Mouse (Mus musculus) spleen, adult 2 months (tissue): ENCODE measurements around the gene Tgfbr3. TPM values are rescaled to one million over a fixed set of nuclear protein-coding genes. Genes with fewer than 3 reads are reported as not detected.
A peak's percentile ranks its signal among the peaks of the same experiment; 100 is the strongest.

Experiments used
- DNase-seq, 2 experiments: peaks; one replicate each; pipeline versions ENCODE4 v3.0.0 to v3.0.0-alpha.2; 2012 to 2021; ENCODE audit warnings: low spot score in 2 of 2, low read depth in 1 of 2
- H3K27ac ChIP-seq: fragments of 200-500 bp; 2 replicates; pipeline ENCODE4 v1.5.1; 2012; ENCODE audit warnings: low read length, inconsistent platforms; ENCODE audit not compliant: insufficient read depth
- H3K27me3 ChIP-seq: fragments of 200-500 bp; 2 replicates; pipeline ENCODE4 v1.6.1; 2012; ENCODE audit warnings: mild to moderate bottlenecking, moderate library complexity, low read length, inconsistent platforms; ENCODE audit not compliant: control insufficient read depth, insufficient read depth
- H3K36me3 ChIP-seq: fragments of 200-500 bp; 2 replicates; pipeline ENCODE4 v1.6.1; 2012; ENCODE audit warnings: mild to moderate bottlenecking, low read length, inconsistent platforms; ENCODE audit not compliant: control insufficient read depth, insufficient read depth
- H3K4me1 ChIP-seq: fragments of 200-500 bp; 2 replicates; pipeline ENCODE4 v1.6.1; 2011; ENCODE audit warnings: inconsistent platforms; ENCODE audit not compliant: control insufficient read depth, insufficient read depth, insufficient read length
- H3K4me3 ChIP-seq: fragments of 200-500 bp; 2 replicates; pipeline ENCODE4 v1.5.1; 2011; ENCODE audit warnings: mild to moderate bottlenecking, inconsistent platforms; ENCODE audit not compliant: insufficient read depth, insufficient read length; ENCODE audit errors: extremely low read depth
- CTCF ChIP-seq: fragments of 200-500 bp; IDR thresholded peaks from 2 replicates; pipeline ENCODE4 v1.5.1; 2011; ENCODE audit warnings: mild to moderate bottlenecking, inconsistent platforms; ENCODE audit not compliant: insufficient read depth, insufficient read length, insufficient replicate concordance; ENCODE audit errors: extremely low read depth
- POLR2A ChIP-seq: fragments of 200-500 bp; IDR thresholded peaks from 2 replicates; pipeline ENCODE4 v1.6.1; 2011; ENCODE audit warnings: low read depth, low read length, inconsistent platforms
- WGBS: fragments of 180-500 bp; shearing (Covaris S2); methylation state at CpG from one replicate; pipeline ENCODE4 v1.1.7; 2018; 5-methylcytosine and 5-hydroxymethylcytosine counted together
- polyA plus RNA-seq: library from polyadenylated mRNA; depleted of rRNA; stranded (reverse); fragments of >200 nt; gene quantifications from 2 replicates; pipeline ENCODE4 v1.2.3, GENCODE M21; 2012

The Tgfbr3 gene
- polyA plus RNA-seq, 1 experiment: 20.5 TPM

DNA sequence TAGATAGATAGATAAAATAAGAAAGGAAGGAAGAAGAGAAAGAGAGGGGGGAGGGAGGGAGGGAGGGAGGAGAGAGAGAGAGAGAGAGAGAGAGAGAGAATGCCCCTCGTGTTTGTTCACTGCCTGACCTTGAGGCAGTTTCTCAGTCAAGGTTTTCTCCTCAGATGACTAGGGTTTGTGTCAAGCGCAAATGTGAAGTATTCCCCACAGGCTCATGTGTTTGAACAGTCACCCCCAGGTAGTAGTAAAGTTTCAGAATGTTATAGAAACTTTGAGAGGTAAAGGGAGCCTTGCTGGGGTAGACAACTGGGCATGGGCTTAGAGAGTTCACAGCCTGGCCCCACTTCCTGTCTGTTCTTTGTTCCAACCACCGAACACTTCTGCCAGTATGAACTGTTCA lies 103.2 kb downstream of the Tgfbr3 start:
- no peaks in the 10 kb centered on the region for H3K27me3 ChIP-seq
- no peak overlapping the region for H3K4me3 ChIP-seq
- TF ChIP-seq CTCF (no peak), POLR2A (no peak)
- H3K4me1 ChIP-seq: no peaks in the 10 kb centered on the region
- no peak for DNase-seq
- no peak overlapping the region for H3K27ac ChIP-seq
- 75% methylated on average over 3 of the region's 3 CpGs for WGBS
- H3K36me3 ChIP-seq: no peaks in the 10 kb centered on the region

DNA sequence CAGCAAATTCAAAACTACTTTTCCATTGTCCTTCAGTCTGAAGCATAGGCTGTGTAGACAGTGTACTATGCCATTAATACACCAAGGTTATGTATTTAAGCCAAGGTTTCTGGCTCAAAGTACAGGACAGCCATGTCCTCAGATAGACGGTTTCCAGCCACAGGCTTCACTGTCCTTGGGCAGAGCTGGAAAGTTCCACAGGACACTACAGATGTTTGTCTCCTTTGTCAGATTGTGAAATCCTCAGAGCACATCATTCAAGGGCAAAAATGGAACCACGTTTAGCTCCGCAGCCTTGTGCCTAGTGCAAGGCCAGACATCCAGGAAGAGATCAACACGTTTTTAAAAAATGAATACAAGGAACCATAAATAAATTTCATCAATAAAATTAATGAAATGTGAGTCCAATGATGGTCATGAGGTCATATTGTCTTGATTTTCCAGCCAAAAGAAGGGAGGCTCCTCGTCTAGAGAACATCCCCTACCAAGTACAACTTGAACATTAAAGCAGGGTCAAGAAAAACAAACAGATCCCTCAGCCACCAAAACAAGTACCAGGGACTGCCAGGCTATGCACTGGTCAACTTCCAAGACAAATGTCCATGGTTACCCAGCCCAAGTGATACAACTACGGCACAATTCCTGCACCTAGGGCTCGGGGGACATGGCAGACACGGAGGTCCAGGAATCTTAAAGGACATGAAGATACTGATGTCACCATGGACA lies 105.1 kb downstream of the Tgfbr3 start:
- 88% methylated on average over 8 of the region's 8 CpGs for WGBS
- DNase-seq: no peak

DNA sequence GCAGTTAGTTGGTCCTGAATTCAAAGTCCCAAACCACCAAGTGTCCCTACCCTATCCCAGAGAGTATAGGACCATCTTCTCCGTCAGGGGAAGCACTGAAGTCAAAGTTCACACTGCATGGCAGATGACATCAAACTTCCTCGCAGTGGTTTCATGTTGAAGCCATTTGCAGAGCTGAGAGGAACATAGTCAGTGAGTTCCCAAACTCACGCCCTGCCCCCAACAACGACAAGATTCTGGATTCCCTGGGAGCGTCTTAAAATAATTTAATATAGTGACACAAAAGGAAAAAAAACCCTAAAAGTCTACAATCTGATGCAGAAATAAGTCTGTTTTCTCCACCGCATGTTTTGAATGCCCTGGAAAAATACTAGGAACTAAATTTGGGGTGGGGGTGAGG lies 105.9 kb downstream of the Tgfbr3 start:
- TF ChIP-seq POLR2A: no peak
- TF ChIP-seq CTCF: no peak
- Histone ChIP-seq H3K4me3 (no peak overlapping the region), H3K4me1 (no peaks in the 10 kb centered on the region; the same call in 1 of the 2 replicates), H3K27me3 (no peaks in the 10 kb centered on the region), H3K36me3 (no peaks in the 10 kb centered on the region), H3K27ac (peak overlapping the region; percentile 49; the same call in 1 of the 2 replicates)
- no peak for DNase-seq
- 77% methylated on average over 6 of the region's 6 CpGs for WGBS

More for the DNA sequence above, 105.1 kb downstream of the Tgfbr3 start:
- H3K27me3 ChIP-seq: no peaks in the 10 kb centered on the region
- peak overlapping the region; percentile 58 for H3K27ac ChIP-seq
- H3K4me1 ChIP-seq: no peaks in the 10 kb centered on the region
- H3K4me3 ChIP-seq: no peak overlapping the region
- TF ChIP-seq POLR2A: no peak
- TF ChIP-seq CTCF: no peak
- H3K36me3 ChIP-seq: no peaks in the 10 kb centered on the region

DNA sequence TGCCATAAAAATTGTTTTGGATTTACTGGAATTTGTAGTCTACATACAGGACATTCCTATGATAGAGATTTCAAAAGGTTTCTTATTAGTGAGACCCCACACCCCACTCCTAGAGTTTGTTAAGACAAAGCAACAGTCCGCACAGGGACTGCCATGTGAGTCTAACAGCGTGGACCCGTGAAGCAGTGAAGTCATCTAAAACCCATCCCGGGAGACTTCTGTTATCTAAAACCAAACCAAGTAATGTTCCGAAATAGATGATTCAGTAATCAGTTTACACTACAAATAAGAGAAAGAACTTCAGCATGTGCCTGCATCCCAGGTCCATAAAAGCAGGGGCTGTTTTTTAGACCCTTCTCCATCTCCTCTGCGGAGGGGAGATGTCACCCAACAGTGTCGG lies 106.7 kb downstream of the Tgfbr3 start:
- H3K4me3 ChIP-seq: no peak overlapping the region
- TF ChIP-seq POLR2A (no peak), CTCF (no peak)
- no peak overlapping the region for H3K27ac ChIP-seq
- no peak for DNase-seq
- H3K36me3 ChIP-seq: no peaks in the 10 kb centered on the region
- H3K4me1 ChIP-seq: peaks cover 2% of the 10 kb centered on the region; the same call in 1 of the 2 replicates
- 96% methylated on average over 7 of the region's 7 CpGs for WGBS
- H3K27me3 ChIP-seq: no peaks in the 10 kb centered on the region

DNA sequence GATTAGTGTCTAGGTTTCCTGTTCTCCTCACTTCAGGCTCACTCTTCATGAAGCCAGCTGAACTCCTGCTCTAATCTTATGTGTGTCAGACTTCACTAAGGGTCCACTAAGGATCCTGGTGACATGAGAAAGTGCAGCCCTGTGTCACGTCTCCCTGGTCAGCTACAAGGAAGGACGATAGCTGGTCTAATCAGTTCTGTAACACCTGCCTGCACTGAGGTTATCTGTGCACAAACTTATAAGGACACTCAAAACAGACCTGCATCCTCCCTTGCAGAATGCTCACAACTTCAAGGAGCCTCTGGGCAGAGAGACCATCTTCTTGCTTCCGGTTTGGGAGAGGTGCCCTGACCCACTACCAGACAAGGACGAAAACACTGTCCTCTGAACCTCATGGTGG lies 107.6 kb downstream of the Tgfbr3 start:
- no peaks in the 10 kb centered on the region for H3K36me3 ChIP-seq
- H3K4me1 ChIP-seq: peaks cover 2% of the 10 kb centered on the region; the same call in 1 of the 2 replicates
- TF ChIP-seq CTCF (no peak), POLR2A (no peak)
- 84% methylated on average over 4 of the region's 4 CpGs for WGBS
- DNase-seq: no peak
- no peak overlapping the region for H3K27ac ChIP-seq
- no peaks in the 10 kb centered on the region for H3K27me3 ChIP-seq
- H3K4me3 ChIP-seq: no peak overlapping the region

DNA sequence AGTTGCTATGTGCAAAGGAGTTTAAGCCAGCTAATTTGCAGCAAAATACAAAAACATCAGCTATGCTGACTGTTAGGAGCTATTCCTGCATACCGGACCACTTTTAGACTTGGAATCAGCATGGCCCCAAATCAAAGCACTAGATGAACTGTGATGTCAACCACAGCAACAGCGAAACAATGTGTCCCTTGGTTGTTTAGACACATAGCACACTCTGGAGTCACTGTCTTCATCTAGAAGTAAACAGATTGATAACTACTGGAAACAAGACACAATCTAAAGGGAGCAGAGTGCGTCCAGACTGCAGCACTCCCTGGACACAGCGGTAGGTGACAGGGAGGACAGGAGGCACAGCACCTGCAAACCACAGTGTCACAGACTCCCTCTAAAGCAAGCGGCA lies 110.2 kb downstream of the Tgfbr3 start:
- Histone ChIP-seq H3K4me3 (no peak overlapping the region), H3K27ac (no peak overlapping the region), H3K4me1 (peaks cover 2% of the 10 kb centered on the region; the same call in 1 of the 2 replicates), H3K36me3 (no peaks in the 10 kb centered on the region), H3K27me3 (no peaks in the 10 kb centered on the region)
- TF ChIP-seq POLR2A (no peak), CTCF (no peak)
- 87% methylated on average over 5 of the region's 5 CpGs for WGBS
- no peak for DNase-seq

DNA sequence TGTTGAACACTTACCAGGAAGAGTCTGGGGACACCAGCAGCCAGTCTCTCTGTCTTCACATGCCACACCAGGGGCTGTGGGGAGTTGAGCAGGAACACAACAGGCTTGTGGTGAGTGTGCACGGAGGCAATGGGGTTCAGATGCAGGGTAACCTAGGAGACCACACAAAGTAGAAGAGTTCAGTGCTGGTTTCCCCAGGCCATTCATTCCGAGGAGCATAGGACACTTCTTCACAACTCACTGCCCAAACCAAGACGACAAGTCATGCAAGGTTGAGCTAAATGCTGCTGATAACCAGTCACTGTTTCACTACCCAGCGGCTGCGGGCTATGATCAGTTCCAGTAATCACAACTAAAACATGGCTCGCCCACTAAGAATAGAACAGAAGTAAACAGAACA lies 111.6 kb downstream of the Tgfbr3 start:
- 40% methylated on average over 6 of the region's 6 CpGs for WGBS
- H3K36me3 ChIP-seq: no peaks in the 10 kb centered on the region
- peak overlapping the region; percentile 56; the same call in 1 of the 2 replicates for H3K27ac ChIP-seq
- DNase-seq: no peak
- peaks cover 2% of the 10 kb centered on the region; the same call in 1 of the 2 replicates for H3K4me1 ChIP-seq
- H3K4me3 ChIP-seq: no peak overlapping the region
- H3K27me3 ChIP-seq: no peaks in the 10 kb centered on the region
- TF ChIP-seq POLR2A (no peak), CTCF (no peak)
